Mouse (Mus musculus) ES-Bruce4 (cell line): Measurements from ENCODE around the gene Atp8a2.

Experiments
- CTCF ChIP-seq: IDR thresholded peaks from one replicate; pipeline ENCODE4 v1.8.1; 2011; ENCODE audit warnings: low read depth, low read length
- EP300 ChIP-seq: IDR thresholded peaks from 2 replicates; pipeline ENCODE4 v1.6.1; 2011; ENCODE audit warnings: low read depth, low read length; ENCODE audit not compliant: insufficient read depth
- POLR2A ChIP-seq: IDR thresholded peaks from one replicate; pipeline ENCODE4 v1.8.1; 2011; ENCODE audit warnings: low read length; ENCODE audit not compliant: insufficient read depth

DNA sequence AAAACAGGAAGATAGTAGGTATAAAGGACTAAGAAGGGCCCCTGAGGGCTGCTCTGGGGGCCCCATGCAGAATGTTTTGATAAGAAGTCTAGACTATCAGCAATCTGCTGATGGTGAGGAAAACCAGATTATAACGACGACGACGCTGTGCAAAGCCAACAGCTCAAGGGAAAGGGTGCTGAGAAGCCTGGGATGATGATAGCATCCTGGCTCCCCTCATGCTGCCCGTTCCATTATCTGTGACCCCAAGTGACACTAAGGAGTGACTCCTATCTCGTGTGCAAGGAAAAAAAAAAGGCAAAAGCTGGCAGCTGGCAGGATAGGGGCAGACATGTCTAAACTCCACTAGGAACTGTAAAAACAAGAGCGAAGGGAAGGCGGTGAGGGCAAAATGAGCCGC lies 343.8 kb downstream of the Atp8a2 start:
- no peak for TF ChIP-seq CTCF
- no peak for TF ChIP-seq POLR2A
- TF ChIP-seq EP300: no peak
